Mouse (Mus musculus) WW6 (cell line): ENCODE measurements around the gene Apol7e.
"Not testable (repeated sequence)": the region's sequence is repeated elsewhere in the genome, so short reads cannot be mapped to it uniquely, and the experiment has no call there.

Experiments
- DNase-seq: peaks from one replicate; pipeline ENCODE4 v3.0.0-alpha.2; 2013; ENCODE audit warnings: low read depth, low spot score

The Apol7e gene

GRCm38 (mm10) chr15:77740511-77741297 is 42.0 kb downstream of the Apol7e start:
- no peak for DNase-seq

- not testable (repeated sequence) for DNase-seq
Observed at GRCm38 (mm10) chr15:77741556-77741955, 42.9 kb downstream of the Apol7e start.

GRCm38 (mm10) chr15:77744632-77745031 is 46.0 kb downstream of the Apol7e start:
- DNase-seq = no peak

GRCm38 (mm10) chr15:77745081-77745480 is 46.4 kb downstream of the Apol7e start:
- DNase-seq = no peak

GRCm38 (mm10) chr15:77746326-77746725 is 47.7 kb downstream of the Apol7e start:
- no peak for DNase-seq

- no peak for DNase-seq
Observed at GRCm38 (mm10) chr15:77748414-77748813, 49.8 kb downstream of the Apol7e start.

GRCm38 (mm10) chr15:77749717-77750116 is 51.1 kb downstream of the Apol7e start:
- no peak for DNase-seq

GRCm38 (mm10) chr15:77750461-77750860 is 51.8 kb downstream of the Apol7e start:
- no peak for DNase-seq

- no peak for DNase-seq
Observed at GRCm38 (mm10) chr15:77752443-77752842, 53.8 kb downstream of the Apol7e start.

GRCm38 (mm10) chr15:77755132-77755531 is 56.5 kb downstream of the Apol7e start:
- no peak for DNase-seq

GRCm38 (mm10) chr15:77756081-77756480 is 57.4 kb downstream of the Apol7e start:
- DNase-seq = no peak

GRCm38 (mm10) chr15:77756848-77757247 is 58.2 kb downstream of the Apol7e start, which contains the start of gene Apol8:
TSS of gene Apol8 (minus strand) at chr15:77757003.
- peak; percentile 47 for DNase-seq

GRCm38 (mm10) chr15:77757586-77758226 is 59.0 kb downstream of the Apol7e start:
- DNase-seq = no peak

- no peak for DNase-seq
Observed at GRCm38 (mm10) chr15:77760037-77760436, 61.4 kb downstream of the Apol7e start.

- no peak for DNase-seq
Observed at GRCm38 (mm10) chr15:77761083-77761482, 62.4 kb downstream of the Apol7e start.

GRCm38 (mm10) chr15:77761561-77762380 is 63.1 kb downstream of the Apol7e start:
- no peak for DNase-seq

GRCm38 (mm10) chr15:77763050-77763449 is 64.4 kb downstream of the Apol7e start:
- DNase-seq = no peak

GRCm38 (mm10) chr15:77763702-77764101 is 65.0 kb downstream of the Apol7e start:
- DNase-seq = no peak

- no peak for DNase-seq
Observed at GRCm38 (mm10) chr15:77764391-77765006, 65.8 kb downstream of the Apol7e start.

- DNase-seq = no peak
Observed at GRCm38 (mm10) chr15:77765484-77766093, 66.9 kb downstream of the Apol7e start.

- no peak for DNase-seq
Observed at GRCm38 (mm10) chr15:77766981-77767380, 68.3 kb downstream of the Apol7e start.
